Mouse (Mus musculus) c-Kit-positive CD71-negative TER-119-negative erythroid progenitor cells, embryonic 14.5 days (primary cell): ENCODE data around the gene Recql5.

Experiments
- DNase-seq: peaks from one replicate; pipeline ENCODE4 v3.0.0-alpha.2; 2013; ENCODE audit warnings: low read depth

The Recql5 gene

DNA sequence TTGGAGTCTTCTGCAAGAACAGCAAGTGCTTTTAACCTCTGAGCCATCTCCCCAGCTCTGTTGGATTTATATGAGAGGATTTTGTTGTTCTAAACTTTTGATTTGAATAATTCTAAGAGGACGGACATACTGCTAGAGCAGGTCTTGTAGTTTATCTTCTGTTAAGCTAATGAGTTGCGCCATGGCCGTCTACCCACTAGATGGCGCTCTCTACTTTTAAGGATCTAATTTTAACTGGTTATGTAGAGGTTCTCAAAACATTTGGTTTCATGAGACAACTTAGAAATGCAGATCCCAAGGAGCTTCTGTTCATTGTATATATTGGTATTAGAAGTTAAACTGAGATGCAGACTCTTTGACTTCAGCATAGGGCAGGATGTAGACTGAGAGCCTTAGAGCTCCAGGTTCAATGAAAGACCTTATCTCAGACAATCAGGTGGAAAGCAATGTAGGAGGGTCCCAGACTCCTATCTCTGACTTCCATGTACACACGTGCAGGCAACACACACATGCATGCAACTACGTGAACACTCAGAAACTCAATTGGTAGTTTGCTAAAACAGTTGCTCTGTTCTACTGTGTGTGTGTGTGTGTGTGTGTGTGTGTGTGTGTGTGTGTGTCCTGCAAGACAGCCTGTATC lies 6.5 kb upstream of the Recql5 start:
- DNase-seq, result peak; percentile 63

DNA sequence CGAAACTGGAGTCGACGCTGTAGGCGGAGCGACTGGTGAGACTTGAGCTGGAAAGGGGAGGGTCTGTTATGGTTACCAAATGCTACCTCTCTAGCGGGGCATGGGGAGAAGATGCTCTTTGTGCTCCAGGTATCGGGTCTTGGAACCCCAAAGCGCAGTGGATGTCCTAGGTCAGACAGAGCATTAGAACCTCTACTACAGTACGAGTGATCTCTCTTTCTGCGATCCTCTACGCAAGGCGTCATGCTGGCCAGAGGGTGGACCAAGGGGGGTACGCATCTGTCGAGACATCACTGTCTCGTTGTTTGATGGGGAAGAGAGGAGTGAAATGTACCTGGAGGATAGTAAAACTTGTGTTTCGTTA lies 452 bp upstream of the Recql5 start:
- no peak for DNase-seq

DNA sequence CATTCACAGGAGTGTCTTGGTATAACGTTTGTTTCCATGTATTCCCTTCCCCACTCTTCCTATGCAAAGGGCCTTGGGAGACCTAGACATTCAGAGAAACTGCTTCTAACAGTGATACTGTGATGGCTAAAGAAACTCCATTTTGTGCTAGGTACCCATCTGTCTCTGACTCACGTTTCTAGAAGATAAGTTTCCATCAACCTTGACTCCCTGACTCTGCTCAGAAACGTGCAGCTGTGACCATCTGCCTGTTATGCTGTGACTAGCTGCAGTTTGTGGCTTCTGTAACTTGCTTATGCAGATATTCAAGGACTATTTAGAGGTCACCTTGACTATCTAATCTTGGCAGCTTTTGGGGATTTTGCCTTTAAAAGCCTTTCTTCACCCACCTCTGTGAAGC lies 2.0 kb downstream of the Recql5 start:
- DNase-seq, result no peak

DNA sequence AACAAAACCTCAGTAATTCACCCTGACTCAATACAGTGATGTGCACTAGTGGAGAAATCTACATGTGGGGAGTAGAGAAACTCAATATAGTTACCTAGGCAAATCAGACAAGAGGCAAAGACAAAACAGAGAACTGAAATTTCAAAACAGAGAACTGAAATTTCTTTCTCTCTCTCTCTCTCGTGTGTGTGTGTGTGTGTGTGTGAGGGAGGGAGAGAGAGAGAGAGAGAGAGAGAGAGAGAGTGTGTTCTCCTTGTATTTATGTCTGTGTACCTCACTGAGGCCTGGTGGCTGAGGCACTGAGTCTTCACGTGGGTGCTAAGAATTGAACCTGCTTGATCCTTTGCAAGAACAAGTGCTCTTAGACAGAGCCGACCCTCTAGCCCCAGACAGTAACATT lies 3.5 kb downstream of the Recql5 start:
- DNase-seq, result no peak

DNA sequence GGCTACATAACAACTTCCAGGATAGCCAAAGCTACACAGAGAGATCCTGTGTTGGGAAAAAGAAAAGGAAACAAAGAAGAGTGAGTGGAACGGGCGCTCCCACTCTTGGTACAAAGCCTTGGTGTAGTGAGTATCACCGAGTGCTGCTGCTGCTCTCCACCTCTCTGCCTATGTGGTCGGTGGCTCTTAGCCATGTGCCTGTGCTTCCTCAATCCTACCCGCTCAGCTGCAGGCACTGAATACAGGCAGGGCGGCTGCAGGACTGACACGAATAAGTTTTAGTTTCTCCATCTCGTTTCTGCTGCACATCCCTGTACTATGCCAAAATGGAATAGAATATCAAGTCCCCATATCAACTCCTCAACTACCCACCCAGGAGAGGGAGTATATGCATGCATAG lies 4.2 kb downstream of the Recql5 start:
- DNase-seq, result no peak

DNA sequence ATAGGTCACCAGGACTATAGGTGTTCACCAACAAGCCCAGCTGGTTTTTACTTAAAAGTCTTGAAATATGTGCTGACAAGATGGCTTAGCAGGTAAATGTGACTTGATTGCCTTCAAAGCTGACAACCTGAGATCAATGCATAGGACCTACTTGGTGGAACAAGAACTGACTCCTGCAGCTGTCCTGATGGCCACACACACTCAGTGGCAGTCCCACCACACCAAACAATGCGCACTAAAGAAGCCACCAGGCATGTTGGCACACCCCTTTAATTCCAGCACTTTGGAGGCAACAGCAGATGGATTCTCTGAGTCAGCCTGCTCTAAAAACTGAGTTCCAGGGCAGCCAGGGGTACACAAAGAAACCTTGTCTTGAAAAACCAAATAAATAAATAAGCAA lies 11.3 kb downstream of the Recql5 start:
- DNase-seq, result no peak

DNA sequence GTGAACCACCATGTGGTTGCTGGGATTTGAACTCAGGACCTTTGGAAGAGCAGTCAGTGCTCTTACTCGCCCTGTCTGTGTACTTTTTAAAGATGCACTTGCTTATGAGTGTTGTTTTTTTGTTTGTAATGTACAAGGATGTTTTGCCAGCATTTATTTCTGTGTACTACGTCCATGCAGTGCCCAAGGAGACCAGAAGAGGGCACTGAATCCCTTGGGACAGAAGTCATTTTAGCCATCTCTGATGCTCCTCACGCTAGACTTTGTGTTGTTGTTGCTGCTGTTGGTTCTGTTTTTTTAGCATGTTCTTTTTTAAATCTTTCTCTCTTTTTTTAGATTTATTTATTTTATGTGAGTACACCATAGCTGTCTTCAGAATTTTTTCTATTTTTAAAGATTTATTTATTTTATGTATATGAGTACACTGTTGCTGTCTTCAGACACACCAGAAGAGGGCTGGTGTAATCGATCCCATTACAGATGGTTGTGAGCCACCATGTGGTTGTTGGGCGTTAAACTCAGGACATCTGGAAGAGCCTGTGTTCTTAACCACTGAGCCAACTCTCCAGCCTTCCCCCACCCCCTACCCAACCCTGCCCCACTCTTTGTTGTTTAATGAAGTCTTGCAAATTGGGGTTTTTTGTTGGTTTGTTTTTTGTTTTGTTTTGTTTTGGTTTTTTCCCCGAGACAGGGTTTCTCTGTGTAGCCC lies 13.0 kb downstream of the Recql5 start:
- no peak for DNase-seq

DNA sequence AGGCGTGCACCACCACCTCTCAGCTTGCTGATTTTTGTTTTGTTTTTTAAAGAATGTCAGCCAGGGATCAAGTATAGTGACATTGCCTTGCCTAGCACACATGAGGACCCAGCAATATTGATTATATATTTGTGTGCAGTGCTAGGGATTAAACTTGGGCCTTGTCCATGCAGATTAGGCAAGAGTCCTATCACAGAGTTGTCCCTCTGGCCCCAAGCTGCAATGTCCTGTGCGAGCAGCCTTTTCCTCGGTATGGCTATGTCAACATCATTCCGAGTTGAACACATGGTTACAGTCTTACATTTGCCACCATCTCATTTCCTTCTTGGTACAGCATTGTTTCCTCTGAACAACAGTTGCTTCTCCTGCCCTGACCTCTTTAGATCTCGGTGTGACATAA lies 14.2 kb downstream of the Recql5 start:
- DNase-seq, result no peak

DNA sequence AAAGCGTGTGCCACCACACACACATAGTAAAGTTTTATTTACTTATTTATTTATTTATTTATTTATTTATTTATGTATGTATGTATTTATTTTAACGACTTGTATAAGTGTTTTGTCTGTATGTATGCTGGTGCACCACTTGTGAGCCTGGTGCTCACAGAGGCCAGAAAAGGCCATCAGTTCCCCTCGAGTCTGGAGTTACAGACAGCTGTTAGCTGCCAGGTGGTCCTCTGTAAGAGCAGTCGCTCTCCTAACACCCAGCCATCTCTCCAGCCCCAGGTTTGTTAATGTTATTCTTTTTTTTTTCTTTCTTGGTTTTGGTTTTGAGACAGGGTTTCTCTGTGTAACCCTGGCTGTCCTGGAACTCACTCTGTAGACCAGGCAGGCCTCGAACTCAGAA lies 14.6 kb downstream of the Recql5 start:
- no peak for DNase-seq

DNA sequence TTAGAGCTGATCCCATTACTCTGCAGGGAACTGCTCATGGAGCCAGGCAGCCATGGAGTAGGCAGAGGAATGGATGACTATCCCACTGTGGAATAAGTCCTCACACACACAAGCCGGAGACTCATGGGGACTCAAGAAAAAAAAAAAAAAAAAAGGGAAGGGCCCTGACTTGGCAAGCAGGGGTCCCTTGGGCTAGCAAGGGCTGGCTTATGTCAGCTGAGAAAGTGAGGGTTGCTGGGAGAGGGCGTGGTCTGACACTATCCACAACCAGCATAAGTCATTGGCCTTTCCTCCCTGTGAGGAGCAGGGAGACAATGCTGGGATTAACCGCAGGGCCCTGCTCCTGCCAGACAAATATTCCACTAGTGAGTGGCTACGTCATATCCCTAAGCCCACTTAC lies 16.7 kb downstream of the Recql5 start:
- no peak for DNase-seq

DNA sequence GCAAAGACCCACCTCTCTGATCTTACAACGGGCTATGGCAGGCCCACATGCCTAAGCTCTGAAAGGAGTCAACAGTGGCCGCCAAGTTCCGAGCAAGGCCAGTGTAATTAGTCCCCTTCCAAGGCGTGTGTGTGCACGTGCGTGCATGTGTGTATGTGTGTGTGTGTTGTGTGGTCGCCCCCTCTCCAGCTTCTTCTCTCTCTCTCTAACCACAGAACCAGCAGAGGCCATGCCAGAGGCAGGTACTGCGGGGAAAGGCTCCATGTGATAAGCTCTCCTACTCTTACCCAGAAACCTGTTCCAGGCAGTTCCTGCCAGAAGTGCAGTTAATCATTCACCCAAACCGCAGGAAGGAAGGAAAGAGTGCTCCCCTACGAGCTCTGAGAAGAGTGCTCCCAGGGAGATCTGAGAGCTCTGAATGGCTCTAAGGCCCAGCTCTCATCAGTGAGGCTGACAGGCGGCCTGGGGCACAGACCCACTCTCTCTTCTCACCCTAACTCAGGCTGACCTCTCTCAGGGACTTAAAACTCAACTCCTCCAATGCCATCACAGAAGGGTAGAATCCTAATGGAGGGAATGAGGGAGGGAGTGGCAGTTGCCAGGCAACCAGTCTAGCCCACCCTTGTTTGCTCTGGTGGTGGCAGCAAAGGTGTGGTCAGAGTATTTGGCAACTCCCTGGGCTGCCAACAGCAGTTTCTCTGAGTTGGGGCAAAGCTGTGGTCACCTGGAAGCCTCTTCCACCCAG lies 21.5 kb downstream of the Recql5 start, which contains the start of gene Smim6:
TSS of gene Smim6 (plus strand) at position 386 of the 745 bp plus-strand sequence.
- no peak for DNase-seq

DNA sequence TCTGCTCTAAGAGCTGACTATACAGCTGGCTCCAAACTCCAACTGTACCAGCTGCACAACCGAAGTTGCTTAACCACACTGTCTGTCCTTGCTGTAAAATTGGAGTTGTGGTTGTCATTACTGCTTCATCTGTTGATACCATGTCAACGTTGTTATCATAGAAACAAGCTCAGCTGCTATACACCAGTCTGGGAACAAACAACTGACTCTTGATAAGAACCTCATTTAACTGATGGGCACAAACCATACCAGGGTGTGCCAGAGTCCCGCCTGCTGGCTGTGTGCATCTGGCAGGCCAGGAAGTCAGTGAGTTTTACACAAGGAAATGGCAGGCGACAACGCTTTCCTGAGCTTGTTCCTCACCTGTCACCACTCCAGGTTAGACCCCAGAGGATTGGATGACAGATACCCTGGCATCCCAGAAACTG lies 22.1 kb downstream of the Recql5 start:
- DNase-seq, result no peak

DNA sequence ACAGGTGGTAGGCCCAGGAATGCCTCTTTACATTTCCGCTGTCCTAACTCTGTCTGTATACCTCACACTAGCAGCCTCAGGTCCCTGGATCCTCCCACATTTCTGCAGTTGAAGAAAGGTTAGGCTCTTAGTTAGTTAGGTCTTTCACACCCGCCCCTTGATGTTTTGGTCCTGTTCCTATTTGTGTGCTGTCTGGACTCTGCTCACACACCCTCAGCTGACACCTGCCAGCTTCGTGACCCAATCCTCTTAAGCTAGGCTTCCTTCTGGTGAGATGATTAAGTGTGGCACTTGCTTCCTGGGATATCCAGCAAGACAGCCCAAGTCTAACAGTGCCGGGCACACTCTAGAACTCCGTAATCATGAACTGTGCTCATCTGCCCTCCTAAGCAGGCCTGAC lies 26.8 kb downstream of the Recql5 start:
- no peak for DNase-seq

DNA sequence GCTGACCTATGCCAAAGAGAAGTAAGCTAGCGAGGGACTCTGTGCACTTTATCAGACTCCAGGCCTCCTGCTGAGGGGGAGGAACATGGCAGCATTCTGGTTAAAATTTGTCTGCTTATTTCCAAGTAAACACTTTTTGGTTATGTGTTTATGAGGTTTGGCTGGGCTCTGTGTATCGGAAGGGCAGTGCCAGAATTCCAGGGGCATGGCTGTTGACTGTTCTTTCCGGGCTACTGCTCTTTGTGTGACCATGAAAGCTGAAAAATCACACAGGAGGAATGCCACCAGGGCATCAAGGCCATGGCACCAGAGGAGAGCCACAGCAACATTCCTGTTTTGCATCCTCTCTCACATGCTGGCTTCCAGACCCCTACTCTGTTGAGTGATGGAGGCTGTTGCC lies 27.2 kb downstream of the Recql5 start:
- DNase-seq, result no peak

DNA sequence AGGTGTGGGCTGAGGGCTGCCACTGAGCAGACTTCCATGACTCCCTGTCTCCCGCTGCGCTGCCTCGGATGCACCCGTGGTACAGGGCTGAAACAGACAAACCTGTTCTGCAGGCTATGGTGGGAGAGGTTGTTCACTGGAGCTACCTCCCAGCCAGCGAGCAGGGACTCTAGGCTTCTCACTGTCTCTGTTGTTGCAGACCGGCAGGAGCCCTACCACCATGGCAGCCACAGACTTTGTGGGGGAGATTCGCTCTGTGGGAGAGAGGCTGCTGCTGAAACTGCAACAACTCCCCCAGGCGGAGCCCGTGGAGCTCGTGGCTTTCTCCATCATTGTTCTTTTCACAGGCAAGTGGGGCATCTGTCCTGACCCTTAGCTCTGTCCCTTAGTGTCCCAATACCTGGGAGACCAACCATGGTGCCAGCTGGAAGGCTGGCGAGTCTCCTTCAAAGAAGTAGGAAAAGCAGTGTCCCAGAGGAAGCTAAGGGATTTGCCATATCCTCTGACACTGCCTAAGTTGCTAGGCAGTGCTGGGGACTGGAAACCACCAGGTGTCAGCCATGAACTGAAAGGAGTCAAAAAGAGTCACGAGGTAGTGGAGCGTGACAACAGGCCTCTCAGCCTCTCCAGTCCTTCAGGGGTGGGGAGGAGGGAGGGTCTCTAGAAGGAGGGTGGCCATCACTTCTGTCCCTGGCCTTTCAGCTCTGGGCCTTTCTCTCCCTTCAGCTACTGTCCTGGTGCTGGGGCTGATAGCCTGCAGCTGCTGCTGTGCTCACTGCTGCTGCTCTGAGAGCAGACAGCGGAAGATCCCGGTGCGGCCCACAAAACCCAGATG lies 28.1 kb downstream of the Recql5 start:
- no peak for DNase-seq

DNA sequence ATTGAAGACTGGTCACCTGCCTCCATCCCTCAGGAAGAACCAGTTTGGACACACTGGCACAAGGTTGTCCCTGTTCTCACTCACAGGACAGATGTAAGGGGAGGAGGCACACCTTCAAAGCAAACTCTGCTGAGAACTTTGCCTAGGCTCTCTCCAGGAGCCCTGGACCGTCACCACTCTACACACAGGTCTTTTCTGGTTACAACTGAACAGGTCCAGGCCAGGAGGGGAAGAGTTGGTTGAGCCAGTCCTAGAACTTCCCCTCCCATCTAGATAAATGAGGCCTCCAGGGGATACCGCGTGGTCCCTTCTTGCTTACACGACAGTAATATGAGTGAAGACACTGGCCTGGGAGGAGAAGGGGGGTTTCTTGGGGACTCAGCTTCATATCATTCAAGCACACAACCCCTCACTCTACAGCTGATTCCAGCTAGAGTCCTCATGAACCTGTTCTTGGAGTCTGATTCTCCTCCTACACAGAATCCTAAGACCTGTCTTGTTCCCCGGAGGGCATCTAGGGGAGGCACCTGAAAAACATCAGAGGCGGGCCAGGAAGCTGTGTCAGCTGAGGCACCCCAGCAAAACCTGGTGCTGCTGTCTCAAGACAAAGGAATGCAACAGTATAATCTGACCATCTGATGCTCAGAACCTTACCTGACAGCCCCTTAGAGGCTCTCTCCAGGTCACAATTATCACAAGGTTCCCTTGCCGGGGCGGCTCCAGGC lies 28.9 kb downstream of the Recql5 start:
- DNase-seq, result no peak

DNA sequence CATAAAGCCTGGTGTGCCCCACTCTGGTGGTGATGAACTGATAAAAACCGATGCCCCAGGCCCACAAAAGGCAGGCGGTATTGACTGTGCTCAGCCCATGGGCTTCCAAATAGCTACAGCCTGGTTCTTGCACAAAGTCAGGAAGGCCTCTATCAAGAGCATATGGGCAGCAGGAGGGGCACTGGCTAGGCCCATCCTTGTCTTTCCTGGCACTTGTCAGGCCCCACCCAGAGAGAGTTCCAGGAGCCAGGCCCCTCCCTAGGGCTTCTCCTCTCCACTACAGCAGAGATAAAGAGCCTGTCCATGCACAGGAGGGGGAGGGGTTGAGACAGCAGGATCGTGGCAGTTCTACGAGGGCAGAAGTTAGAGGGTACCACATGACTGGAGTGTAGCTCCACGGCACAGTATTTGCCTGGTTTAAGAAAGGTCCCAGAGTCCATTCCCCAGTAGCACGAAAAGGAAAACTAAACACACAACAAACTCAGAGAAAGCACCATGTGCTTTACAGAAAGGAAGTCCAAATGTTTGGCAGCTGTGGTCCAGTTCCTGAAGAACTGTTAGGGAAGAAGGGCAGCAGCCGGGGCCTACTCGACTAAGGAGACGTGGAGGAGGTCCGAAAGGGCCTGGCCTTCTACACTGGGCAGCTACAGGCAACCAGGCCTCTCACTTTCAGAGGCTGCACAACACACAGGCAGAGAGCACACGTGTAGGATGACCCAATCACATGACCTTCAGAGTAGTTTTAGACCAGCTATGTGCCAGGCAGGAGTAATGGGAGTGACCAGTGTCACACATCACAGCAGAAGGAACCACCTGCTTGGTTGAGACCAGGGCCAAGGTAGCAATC lies 29.7 kb downstream of the Recql5 start:
- DNase-seq, result no peak

DNA sequence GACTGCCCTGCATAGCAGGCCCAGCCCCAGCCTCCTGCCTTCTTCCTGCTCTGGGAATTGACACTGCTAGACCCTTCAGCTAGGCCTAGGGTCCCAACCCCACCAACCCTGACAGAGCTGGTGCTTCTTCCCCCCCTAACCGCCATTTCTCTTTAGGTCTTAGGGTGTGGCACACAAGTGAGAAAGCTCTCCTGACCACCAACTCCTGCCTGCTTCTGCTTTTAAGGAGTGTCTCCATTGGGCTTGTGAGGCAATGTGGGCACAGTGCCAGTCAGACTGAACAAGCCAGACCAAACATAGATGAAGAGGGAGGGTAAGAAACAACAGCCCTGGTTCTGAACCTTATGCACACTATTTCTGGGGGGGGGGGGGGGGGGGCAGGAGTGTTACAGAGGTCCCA lies 30.4 kb downstream of the Recql5 start:
- DNase-seq, result no peak

DNA sequence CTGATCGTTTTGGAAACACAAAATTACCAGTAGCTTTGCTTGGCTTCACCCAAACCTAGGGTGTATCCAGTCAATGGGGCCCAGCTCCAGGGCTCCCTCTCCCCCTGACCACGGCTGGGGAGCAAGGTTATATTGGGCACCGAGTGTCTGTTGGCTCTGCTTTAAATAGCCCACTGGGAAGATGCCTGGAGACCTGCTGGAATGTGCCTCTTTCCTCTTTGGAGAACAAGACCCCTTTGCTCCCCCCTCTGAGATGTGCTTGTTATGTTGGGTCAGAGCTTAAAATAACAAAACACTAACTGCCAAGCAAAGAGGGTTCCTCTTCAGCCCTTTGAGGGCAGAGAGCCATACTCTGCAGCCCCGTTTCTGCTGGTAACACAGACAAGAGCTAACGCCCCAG lies 31.1 kb downstream of the Recql5 start:
- DNase-seq, result no peak

DNA sequence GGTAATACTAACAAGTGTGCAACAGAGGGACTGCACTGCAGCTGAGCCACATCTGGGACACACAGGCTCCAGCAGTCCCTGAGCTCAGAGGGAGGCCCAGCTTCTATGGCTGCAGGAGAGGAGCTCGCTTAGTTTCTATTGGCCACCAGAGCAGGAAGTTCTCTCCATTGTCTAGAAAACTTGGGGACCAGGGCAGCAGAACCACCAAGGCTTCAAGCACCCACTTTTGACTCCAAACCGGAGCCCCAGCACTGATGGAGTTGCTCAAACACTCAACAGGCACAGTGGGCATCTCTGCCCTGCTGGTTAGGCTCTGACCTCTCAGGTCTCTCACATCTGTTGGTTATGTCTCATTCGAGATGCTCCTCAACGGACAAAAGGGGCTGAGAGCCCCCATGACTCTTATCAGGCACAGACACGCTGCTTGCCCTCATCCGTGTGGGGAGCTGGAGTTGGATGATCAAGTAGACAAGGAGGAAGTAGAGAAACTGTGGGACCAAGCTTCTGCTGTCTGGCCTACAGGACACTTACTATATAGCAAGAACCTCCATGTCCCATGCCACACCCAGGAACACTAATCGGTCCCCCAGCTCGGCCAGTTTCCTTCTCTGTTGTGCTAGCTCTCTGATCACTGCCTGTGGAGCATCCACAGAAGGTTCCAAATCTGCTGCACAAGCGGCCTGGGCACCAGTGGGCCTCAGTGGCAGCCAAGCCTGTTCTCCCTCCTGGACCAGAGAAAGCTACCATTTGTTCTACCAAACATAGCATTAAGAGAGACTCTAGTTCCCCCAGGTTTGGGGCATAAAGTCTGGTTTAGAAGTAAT lies 31.7 kb downstream of the Recql5 start:
- DNase-seq, result no peak
